Mouse (Mus musculus) embryo, embryonic 10.5 days (tissue): Measurements from ENCODE around the gene Klhl12.
"Not testable (repeated sequence)": the region's sequence is repeated elsewhere in the genome, so short reads cannot be mapped to it uniquely, and the experiment has no call there.

Experiments used
- DNase-seq: peaks from one replicate; pipeline ENCODE4 v3.0.0-alpha.2; 2015; ENCODE audit warnings: low spot score

The Klhl12 gene

GRCm38 (mm10) chr1:134454904-134455824, at the start of gene Klhl12:
Gene Klhl12, plus strand, starts transcription at chr1:134455531.
- peak; percentile 90 for DNase-seq

- DNase-seq, result no peak
These were observed 48.9 kb upstream of the Klhl12 start for GRCm38 (mm10) chr1:134406414-134406771.

GRCm38 (mm10) chr1:134408080-134408479, 47.3 kb upstream of the Klhl12 start:
- no peak for DNase-seq

- no peak for DNase-seq
These were observed 43.4 kb upstream of the Klhl12 start for GRCm38 (mm10) chr1:134411706-134412629.

GRCm38 (mm10) chr1:134414038-134414437, 41.3 kb upstream of the Klhl12 start:
- DNase-seq, result no peak

- DNase-seq, result no peak
These were observed 40.7 kb upstream of the Klhl12 start for GRCm38 (mm10) chr1:134414501-134415167.

GRCm38 (mm10) chr1:134415168-134415831, 40.0 kb upstream of the Klhl12 start, which contains the start of gene Adipor1:
Gene Adipor1, plus strand, starts transcription at chr1:134415378.
- DNase-seq, result peak; percentile 98

GRCm38 (mm10) chr1:134418414-134418975, 36.8 kb upstream of the Klhl12 start:
- no peak for DNase-seq

GRCm38 (mm10) chr1:134419176-134419575, 36.2 kb upstream of the Klhl12 start:
- DNase-seq, result no peak

GRCm38 (mm10) chr1:134419751-134420458, 35.4 kb upstream of the Klhl12 start:
- no peak for DNase-seq

- no peak for DNase-seq
These were observed 31.4 kb upstream of the Klhl12 start for GRCm38 (mm10) chr1:134423911-134424310.

GRCm38 (mm10) chr1:134426289-134426688, 29.0 kb upstream of the Klhl12 start:
- no peak for DNase-seq

- DNase-seq, result no peak
These were observed 22.3 kb upstream of the Klhl12 start for GRCm38 (mm10) chr1:134433002-134433401.

- no peak for DNase-seq
These were observed 21.9 kb upstream of the Klhl12 start for GRCm38 (mm10) chr1:134433473-134433872.

- DNase-seq, result peak; percentile 60
These were observed 19.9 kb upstream of the Klhl12 start for GRCm38 (mm10) chr1:134435414-134435813.

- DNase-seq, result no peak
These were observed 14.9 kb upstream of the Klhl12 start for GRCm38 (mm10) chr1:134440437-134440836.

GRCm38 (mm10) chr1:134441737-134442136, 13.6 kb upstream of the Klhl12 start:
- not testable (repeated sequence) for DNase-seq

GRCm38 (mm10) chr1:134442394-134442793, 12.9 kb upstream of the Klhl12 start:
- no peak for DNase-seq

- DNase-seq, result not testable (repeated sequence)
These were observed 12.0 kb upstream of the Klhl12 start for GRCm38 (mm10) chr1:134443288-134443687.

- DNase-seq, result no peak
These were observed 9.9 kb upstream of the Klhl12 start for GRCm38 (mm10) chr1:134445418-134445817.
